Mouse (Mus musculus): ENCODE results near the gene Tbx1. TPM values are rescaled to one million over a fixed set of nuclear protein-coding genes. Genes with fewer than 3 reads are reported as not detected.

Gene Tbx1
- polyA plus RNA-seq, 1 experiment from 2014 or later = 7.8 TPM

DNA sequence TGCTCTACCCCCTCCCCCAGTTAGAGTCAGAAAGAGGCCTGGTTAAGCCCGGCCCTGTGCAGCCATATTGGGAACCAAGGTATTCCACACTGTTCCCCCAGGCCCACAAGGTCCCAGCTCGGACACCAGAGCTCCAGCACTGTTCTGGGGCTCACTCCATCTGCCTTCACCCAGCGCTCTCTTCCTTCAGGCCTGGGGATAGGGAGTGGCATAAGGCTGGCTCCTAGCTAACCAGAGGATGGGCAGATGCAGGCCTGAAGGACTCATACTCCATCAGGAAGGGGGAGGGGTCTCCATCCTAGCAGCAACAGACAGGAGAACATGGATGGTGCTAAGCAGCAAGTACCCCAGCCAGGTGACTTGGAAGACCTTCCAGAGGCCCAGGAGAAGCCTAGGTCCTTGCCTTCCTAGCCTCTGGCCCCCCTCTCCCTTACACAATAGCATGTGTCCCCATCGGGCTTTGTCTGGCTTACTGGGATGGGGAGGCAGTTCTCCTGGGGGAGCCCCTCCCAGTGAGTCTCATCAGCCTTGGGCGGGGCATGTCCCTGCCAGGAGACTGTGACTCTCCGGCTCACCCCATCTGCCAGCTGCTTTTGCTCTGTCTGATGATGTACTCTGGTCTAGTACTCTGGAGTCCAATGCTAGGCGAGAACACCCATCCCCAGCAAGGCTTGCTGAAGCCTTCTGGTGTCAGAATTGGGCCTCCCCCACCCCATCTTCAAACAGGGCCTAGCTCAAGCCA lies 37.9 kb upstream of the Tbx1 start:
- Histone ChIP-seq H3K9ac (replicated peaks; ENCODE audit: low read depth) (no peak overlapping the region), H3K4me3 (ENCODE audit: low read depth, low read length) (peak overlapping the region; percentile 62; the same call in 1 of the 2 replicates), H3K4me1 (ENCODE audit: insufficient read depth, low read depth, low read length) (0 out of 2 replicates have a peak, but pooled peaks cover 5% of the 10 kb centered on the region), H3K4me2 (replicated peaks; ENCODE audit: low read depth, low read length) (peak overlapping the region; percentile 99), H3K27me3 (replicated peaks; ENCODE audit: insufficient read depth, low read length) (peaks cover 15% of the 10 kb centered on the region; the same call in 1 of the 2 replicates), H3K36me3 (ENCODE audit: insufficient read depth, low read length) (no peaks in the 10 kb centered on the region), H3K9me3 (ENCODE audit: low read length) (no peaks in the 10 kb centered on the region), H3K27ac (ENCODE audit: low read length) (no peak overlapping the region)
- no peak for ATAC-seq
- 79% methylated on average over 7 of the region's 7 CpGs for WGBS
- DNase-seq (ENCODE audit: low spot score) = no peak
- no peak for TF ChIP-seq CTCF (IDR thresholded peaks at IDR 0.05)
- TF ChIP-seq EP300 (IDR thresholded peaks at IDR 0.05) = no peak

DNA sequence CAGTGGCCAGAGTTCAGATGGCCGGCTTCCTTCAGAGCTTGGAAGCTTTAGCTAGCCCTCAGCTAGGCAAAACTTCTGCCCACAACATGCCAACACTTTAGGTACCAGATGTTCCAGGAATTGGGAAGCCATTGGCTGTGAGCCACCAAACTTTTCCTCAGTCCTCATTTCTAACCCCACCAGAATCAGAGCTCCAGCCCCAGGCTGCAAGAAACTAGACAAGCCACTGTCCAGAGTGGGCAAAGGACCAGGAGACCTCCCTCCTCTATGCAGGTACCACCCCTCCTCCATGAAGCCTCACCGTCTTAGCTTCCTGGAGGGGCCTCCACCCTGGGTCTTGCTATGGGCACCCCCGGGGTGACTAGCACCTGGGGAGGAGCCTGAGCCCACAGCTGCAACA lies 36.7 kb upstream of the Tbx1 start:
- ATAC-seq = no peak
- Histone ChIP-seq H3K4me3 (ENCODE audit: low read depth, low read length) (no peak overlapping the region; the same call in 1 of the 2 replicates), H3K36me3 (ENCODE audit: insufficient read depth, low read length) (no peaks in the 10 kb centered on the region), H3K27ac (ENCODE audit: low read length) (no peak overlapping the region), H3K4me1 (ENCODE audit: insufficient read depth, low read depth, low read length) (0 out of 2 replicates have a peak, but pooled peaks cover 5% of the 10 kb centered on the region), H3K4me2 (replicated peaks; ENCODE audit: low read depth, low read length) (no peak overlapping the region), H3K9ac (replicated peaks; ENCODE audit: low read depth) (no peak overlapping the region), H3K27me3 (replicated peaks; ENCODE audit: insufficient read depth, low read length) (peaks cover 25% of the 10 kb centered on the region), H3K9me3 (ENCODE audit: low read length) (no peaks in the 10 kb centered on the region)
- no peak for DNase-seq (ENCODE audit: low spot score)
- TF ChIP-seq EP300 (IDR thresholded peaks at IDR 0.05) = no peak
- no peak for TF ChIP-seq CTCF (IDR thresholded peaks at IDR 0.05)
- 56% methylated on average over 3 of the region's 3 CpGs for WGBS

DNA sequence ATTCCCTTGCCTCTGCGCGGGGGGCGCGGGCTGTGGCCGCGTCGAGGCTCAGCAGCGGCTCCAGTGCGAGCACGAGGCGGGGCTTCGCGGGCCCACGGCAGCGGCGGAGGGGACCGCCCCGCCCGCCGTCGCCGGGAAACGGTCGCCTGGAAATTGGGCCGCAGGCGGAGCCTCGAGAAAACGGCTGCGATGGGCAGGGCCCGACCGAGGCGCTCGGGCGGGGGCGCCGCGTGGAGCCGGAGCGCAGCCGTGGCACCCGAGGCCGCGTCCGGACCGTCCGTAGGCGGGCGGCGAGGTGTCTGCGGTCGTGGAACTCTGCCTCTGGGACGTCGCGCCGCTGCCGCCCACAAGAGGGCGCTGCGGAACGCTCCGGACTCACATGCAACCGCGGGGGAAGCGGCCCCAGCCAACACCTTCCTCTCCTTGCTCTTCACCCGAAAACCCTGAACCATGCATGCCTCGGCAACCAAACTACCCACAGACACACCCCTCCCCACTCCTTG lies 36.0 kb upstream of the Tbx1 start, which contains the start of gene Gm49601:
Gene Gm49601, minus strand, starts transcription at position 52 of the 503 bp plus-strand sequence.
- Histone ChIP-seq H3K36me3 (ENCODE audit: insufficient read depth, low read length) (no peaks in the 10 kb centered on the region), H3K4me1 (ENCODE audit: insufficient read depth, low read depth, low read length) (peaks cover 7% of the 10 kb centered on the region), H3K4me2 (replicated peaks; ENCODE audit: low read depth, low read length) (peak within 1 kb of the TSS; percentile 76), H3K27ac (ENCODE audit: low read length) (no peak within 1 kb of the TSS), H3K4me3 (ENCODE audit: low read depth, low read length) (peak within 1 kb of the TSS; percentile 41), H3K27me3 (replicated peaks; ENCODE audit: insufficient read depth, low read length) (peaks cover 32% of the 10 kb centered on the region), H3K9ac (replicated peaks; ENCODE audit: low read depth) (no peak within 1 kb of the TSS), H3K9me3 (ENCODE audit: low read length) (no peaks in the 10 kb centered on the region)
- DNase-seq (ENCODE audit: low spot score) = peak; percentile 80
- TF ChIP-seq EP300 (IDR thresholded peaks at IDR 0.05) (no peak), CTCF (IDR thresholded peaks at IDR 0.05) (peak; percentile 90)
- WGBS = under 1% methylated on average over 34 of the region's 65 CpGs
- ATAC-seq = peak; percentile 76

DNA sequence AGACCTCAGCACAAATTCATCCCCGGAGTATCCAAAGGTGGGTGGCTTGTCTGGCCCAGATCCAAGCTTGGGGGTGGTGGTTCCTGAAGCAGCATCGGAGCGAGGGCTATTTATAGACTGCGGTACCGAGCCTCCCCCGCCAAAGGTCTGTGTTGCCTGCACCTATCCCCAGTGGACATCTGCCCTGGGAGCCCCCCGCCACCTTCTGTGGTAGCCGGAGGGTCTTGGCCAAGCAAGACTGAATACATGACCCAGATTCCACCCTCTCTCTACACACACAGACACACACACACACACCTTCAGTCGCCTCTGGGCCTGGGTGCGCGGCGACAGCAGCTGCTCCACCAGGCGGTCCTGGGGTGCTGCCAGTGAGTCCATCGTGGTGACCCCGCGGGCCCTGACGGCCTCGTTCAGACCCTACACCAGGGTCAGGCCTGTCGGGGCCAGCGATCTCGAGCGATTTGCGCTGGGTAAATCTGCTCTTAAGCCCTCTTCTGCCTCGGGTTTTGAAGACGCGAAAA lies 35.4 kb upstream of the Tbx1 start:
- 21% methylated on average over 25 of the region's 26 CpGs for WGBS
- ATAC-seq = 0 out of 2 replicates have a peak, but pooled peaks have one; percentile 2
- H3K9me3 ChIP-seq (ENCODE audit: low read length) = no peaks in the 10 kb centered on the region

DNA sequence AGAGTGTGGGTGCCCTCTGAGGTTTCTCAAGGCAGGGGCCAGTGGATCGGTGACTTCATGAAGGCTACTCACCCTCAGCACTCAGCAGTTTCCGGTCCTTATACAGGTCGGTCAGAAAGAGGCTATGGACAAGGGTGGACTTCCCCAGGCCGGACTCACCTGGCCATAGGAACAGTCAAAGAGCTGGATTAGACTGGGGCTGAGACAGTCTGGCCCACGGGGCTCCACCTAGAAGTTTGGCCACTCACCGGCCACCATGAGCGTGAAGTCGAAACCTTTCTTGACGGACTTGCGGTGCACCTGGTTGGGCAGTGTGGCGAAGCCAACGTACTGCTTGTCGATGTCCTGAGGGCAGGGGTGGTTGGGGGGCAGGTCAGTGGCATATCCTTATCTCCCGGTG lies 34.6 kb upstream of the Tbx1 start:
- H3K27me3 ChIP-seq (replicated peaks; ENCODE audit: insufficient read depth, low read length) = peaks cover 45% of the 10 kb centered on the region
- no peak overlapping the region for H3K27ac ChIP-seq (ENCODE audit: low read length)

More for the DNA sequence above, 35.4 kb upstream of the Tbx1 start:
- Histone ChIP-seq H3K4me1 (ENCODE audit: insufficient read depth, low read depth, low read length) (peaks cover 12% of the 10 kb centered on the region), H3K4me2 (replicated peaks; ENCODE audit: low read depth, low read length) (peak overlapping the region; percentile 76), H3K36me3 (ENCODE audit: insufficient read depth, low read length) (no peaks in the 10 kb centered on the region), H3K27ac (ENCODE audit: low read length) (no peak overlapping the region), H3K4me3 (ENCODE audit: low read depth, low read length) (peak overlapping the region; percentile 41), H3K27me3 (replicated peaks; ENCODE audit: insufficient read depth, low read length) (peaks cover 38% of the 10 kb centered on the region), H3K9ac (replicated peaks; ENCODE audit: low read depth) (no peak overlapping the region)
- DNase-seq (ENCODE audit: low spot score) = no peak
- no peak for TF ChIP-seq EP300 (IDR thresholded peaks at IDR 0.05)

DNA sequence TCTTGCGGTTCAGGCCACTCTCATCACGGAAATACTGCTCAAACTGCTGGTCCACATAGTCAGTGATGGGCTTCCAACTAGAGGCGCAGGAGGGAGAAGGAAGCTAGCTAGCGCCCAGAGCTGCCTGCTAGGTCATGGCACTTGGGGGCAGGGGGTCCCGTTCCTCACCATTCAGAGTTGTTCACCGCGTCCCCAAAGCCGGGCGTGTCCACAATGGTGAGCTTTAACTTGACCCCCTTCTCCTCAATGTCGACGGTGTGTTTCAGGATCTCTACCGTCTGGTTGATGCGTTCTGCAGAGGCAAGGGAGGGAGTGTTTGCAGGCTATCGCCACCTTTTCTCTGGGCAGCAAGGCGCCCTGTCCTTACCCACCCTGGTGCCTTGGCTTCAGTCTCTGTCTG lies 34.2 kb upstream of the Tbx1 start:
- H3K27ac ChIP-seq (ENCODE audit: low read length) = no peak overlapping the region
- H3K36me3 ChIP-seq (ENCODE audit: insufficient read depth, low read length) = no peaks in the 10 kb centered on the region
- DNase-seq (ENCODE audit: low spot score) = no peak
- no peaks in the 10 kb centered on the region for H3K9me3 ChIP-seq (ENCODE audit: low read length)
- 65% methylated on average over 12 of the region's 15 CpGs for WGBS
- no peak overlapping the region for H3K4me3 ChIP-seq (ENCODE audit: low read depth, low read length)
- TF ChIP-seq CTCF (IDR thresholded peaks at IDR 0.05) (no peak), EP300 (IDR thresholded peaks at IDR 0.05) (no peak)
- peaks cover 49% of the 10 kb centered on the region for H3K27me3 ChIP-seq (replicated peaks; ENCODE audit: insufficient read depth, low read length)
- ATAC-seq = no peak
- no peak overlapping the region for H3K4me2 ChIP-seq (replicated peaks; ENCODE audit: low read depth, low read length)
- no peak overlapping the region for H3K9ac ChIP-seq (replicated peaks; ENCODE audit: low read depth)
- H3K4me1 ChIP-seq (ENCODE audit: insufficient read depth, low read depth, low read length) = peaks cover 14% of the 10 kb centered on the region

More for the DNA sequence above, 34.6 kb upstream of the Tbx1 start:
- WGBS = 69% methylated on average over 14 of the region's 14 CpGs
- peaks cover 14% of the 10 kb centered on the region for H3K4me1 ChIP-seq (ENCODE audit: insufficient read depth, low read depth, low read length)
- ATAC-seq (no peak), DNase-seq (ENCODE audit: low spot score) (no peak)
- no peak overlapping the region for H3K9ac ChIP-seq (replicated peaks; ENCODE audit: low read depth)
- TF ChIP-seq EP300 (IDR thresholded peaks at IDR 0.05) (no peak), CTCF (IDR thresholded peaks at IDR 0.05) (no peak)
- no peaks in the 10 kb centered on the region for H3K9me3 ChIP-seq (ENCODE audit: low read length)
- H3K4me2 ChIP-seq (replicated peaks; ENCODE audit: low read depth, low read length) = no peak overlapping the region
- no peak overlapping the region for H3K4me3 ChIP-seq (ENCODE audit: low read depth, low read length)
- H3K36me3 ChIP-seq (ENCODE audit: insufficient read depth, low read length) = no peaks in the 10 kb centered on the region

All from lung, postnatal 0 days (tissue).